Mouse (Mus musculus) neutrophil, adult 5-6 weeks (primary cell): Measurements from ENCODE around the gene Tmem219. TPM values are rescaled to one million over a fixed set of nuclear protein-coding genes. Genes with fewer than 3 reads are reported as not detected.
"Not testable (repeated sequence)": the region's sequence is repeated elsewhere in the genome, so short reads cannot be mapped to it uniquely, and the experiment has no call there.

Experiments
- ATAC-seq: fragments of 151-379, 151-347 bp; 2 replicates; pipeline ENCODE4 v1.8.0; 2017; ENCODE audit warnings: mild to moderate bottlenecking, moderate TSS enrichment; ENCODE audit not compliant: insufficient number of reproducible peaks, poor library complexity, low FRiP score, severe bottlenecking; ENCODE audit errors: extremely low read depth
- total RNA-seq: library from RNA; stranded (forward); fragments of 200-1000 nt; gene quantifications from 2 replicates; pipeline ENCODE4 v1.2.3, GENCODE M21; 2017

Gene Tmem219
- total RNA-seq, 1 experiment from 2014 or later: 32.6 TPM

DNA sequence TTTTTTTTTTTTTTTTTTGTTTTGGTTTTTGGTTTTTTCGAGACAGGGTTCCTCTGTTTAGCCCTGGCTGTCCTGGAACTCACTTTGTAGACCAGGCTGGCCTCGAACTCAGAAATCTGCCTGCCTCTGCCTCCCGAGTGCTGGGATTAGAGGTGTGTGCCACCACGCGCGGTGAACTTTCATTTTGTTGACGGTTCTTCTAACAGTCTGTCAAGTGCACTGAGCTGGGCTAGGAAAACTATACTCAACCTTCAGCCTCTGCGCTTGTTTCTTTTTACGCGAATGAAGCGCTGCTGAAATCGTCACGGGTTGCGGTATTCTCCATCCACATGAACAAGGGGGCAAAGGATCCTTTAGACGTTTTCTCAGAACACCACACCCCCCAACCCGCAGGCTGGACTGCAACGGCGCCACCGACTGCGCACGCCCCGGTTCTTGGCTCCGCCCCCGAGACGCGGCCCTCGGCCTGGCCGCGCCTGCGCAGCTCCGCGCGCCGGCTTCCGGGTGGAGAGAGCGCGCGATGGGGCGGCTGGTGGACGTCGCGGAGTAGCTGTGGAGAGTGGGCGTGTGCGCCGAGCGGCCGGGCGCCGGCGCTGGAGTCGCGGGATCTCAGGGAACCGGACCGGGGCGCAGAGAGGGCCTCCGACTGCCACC, 5.8 kb upstream of the Tmem219 start, which contains the start of gene Kctd13:
Gene Kctd13, plus strand, starts transcription at position 496 of the 654 bp plus-strand sequence.
- ATAC-seq: peak; percentile 80

DNA sequence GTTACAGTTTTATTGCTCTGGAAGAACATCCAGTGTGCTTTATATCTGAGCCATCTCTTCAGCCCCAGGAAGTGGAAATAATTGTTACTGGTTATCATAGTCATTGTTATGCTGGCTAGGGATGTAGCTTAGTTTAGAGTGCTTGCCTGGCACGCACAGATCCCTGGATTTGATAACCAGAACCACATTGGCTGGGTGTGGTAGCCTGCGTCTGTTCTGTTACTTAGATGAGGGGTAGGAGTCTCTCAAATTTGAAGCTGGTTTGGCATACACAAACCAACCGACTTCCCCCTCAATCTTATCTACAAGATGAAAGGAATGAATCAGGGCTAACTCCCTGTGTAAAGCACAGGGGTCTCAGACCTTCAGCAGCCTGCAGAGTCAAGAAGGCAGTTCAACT, 3.6 kb upstream of the Tmem219 start:
- no peak for ATAC-seq

DNA sequence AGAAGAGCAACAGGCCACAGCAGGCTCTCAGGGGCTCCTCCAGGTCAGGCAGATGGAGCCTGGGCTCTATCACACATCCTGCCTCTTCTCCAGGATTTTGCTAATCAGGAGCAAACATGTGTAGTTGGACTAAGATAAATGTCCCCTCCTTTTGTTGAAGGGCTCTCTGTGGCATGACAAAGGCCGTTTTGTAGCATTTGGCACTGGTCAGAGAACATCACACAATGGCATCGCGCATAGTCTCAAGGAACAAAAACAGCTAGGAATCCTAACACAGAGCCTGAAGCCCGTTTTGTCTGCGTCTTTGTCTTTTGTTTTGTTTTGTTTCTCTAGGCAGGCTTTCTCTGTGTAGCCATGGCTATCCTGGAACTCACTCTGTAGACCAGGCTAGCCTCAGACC, 1.3 kb upstream of the Tmem219 start:
- ATAC-seq: no peak

DNA sequence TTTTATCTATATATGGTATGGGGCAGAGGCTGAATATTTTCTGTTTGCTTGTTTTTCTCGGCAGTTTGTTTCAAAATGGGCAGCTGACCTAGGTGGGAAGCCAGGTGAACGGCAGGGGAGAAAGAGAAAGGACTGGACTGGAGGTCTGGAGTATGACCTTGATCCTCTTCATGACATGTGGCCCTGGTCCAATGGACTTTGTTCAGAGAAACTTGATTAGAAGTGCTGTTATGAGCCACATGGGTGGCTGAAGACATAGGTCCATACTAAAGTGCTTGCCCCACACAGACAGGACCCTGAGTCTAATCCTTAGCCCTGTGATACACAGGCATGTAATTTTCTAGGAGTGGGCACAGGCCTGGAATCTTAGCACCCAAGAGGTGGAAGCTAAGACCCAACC, 1.2 kb downstream of the Tmem219 start:
- ATAC-seq: no peak

DNA sequence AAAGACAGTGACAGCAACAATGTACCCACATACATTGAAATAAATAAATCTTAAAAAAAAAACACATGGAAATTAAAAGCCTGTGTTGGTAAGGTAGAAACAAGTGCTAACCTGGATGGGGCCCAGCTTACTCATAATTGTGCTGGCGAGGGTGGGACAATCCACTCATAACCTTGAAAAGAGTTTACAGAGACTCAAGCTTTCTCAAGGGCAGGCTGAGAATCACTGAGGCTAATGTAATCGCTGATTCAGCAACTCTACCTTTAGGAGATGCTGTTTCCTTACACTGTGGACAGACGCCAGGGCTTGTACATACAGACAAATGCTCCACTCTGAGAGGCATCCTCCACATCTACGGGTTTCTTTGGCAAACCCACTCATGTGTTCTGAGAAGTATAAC, 2.7 kb downstream of the Tmem219 start:
- no peak for ATAC-seq

DNA sequence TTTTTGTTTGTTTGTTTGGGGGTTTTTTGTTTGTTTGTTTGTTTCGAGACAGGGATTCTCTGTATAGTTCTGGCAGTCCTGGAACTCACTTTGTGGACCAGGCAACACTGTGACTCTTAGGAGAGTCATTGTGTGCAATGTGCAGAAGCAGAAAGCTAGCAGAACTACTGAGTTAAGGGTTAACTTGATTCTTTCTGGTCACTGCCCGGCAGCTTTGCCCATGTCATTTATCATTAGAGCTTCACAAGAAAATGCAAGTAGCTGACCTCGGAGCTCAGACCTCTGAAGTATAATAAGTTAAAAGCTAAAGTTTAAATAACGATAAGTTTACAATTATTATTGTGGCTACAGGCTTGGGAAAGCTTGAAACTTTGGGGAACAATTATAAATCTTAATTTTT, 4.4 kb downstream of the Tmem219 start:
- ATAC-seq: not testable (repeated sequence)

DNA sequence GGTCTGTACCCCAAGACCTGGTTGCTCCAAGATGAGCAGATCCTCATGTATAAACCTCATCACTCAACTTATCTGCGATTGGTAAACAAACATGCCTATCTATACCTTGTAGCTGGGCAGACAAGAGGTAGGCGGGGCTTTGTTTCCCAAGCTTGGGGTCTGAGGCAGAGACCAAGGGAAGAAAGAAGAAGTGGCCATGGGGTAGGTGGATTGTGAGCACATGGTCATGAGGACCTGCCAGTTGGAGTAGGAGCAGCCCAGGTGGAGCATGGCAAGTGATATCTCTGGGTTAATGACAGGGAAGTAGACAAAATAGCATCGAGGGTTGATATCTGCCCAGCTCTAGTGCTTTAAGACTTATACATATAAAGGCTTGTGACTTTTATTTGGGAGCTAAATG, 7.9 kb downstream of the Tmem219 start:
- ATAC-seq: no peak

DNA sequence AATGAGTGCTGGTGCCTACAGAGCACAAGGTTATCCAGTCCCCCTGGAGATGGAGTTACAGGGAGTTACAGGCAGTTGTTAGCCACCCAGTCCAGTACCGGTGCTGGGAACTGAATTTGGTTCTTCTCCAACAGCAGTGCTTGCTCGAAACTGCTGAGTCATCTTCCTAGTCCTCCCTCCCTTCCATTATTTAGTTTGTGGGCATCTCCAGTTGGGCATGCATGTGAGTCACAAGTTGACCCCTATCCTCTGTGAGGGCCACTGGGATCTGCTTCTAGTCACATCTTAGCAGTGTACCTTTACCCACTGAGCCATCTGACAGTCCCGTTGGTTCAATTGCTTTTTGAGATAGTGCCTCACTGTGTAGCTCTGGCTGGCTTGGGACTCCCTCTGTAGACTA, 17.1 kb downstream of the Tmem219 start:
- ATAC-seq: no peak

DNA sequence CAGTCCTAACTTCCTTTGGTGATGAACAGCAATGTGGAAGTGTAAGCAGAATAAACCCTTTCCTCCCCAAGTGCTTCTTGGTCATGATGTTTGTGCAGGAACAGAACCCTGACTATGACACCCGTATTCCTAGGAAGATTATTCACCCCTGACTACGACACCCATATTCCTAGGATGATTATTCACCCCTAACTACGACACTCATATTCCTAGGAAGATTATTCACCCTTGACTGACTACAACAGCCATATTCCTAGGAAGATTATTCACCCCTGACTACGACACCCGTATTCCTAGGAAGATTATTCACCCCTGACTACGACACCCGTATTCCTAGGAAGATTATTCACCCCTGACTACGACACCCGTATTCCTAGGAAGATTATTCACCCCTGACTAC, 22.9 kb downstream of the Tmem219 start:
- not testable (repeated sequence) for ATAC-seq

DNA sequence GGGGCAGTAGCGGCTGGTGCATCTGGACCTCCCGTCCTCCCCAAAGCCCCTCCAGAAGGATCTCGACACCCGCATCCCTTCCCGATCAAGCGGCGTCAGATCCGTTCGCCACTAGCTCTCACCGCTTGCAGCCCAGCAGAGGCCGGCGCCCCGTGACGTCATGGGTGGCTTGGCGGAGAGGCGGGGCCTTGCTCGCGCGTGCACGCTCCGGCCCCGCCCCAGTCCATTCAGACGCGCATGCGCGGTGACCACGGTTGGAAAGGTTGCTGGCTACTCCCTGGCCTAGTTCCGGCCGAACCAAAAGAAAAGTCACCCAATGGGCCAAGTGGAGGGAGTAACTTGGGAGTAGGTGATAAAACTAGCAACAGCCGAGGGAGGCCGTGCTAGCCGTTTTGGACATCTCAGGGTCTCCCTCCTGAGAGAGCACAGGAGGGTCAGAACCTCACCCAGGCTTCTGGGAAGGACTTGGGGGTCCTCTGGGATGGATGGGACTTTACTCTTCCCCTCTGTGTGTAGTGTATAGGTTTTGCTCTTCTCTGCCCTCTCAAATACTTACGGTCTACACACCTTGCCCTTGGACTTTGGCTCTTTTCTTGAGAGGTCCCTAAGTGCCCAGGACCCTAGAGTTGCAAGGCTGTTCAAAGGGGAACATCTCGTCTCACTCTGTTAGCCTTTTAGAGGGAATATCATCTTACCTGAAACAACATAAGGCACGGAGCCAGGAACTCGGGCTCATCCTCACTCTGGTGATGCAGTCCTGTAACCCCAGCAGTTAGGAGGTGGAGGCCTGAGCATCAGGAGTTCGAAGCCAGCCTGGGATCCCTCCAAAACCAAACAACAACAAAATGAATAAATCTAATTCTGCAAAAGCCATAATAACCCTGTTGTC, 24.4 kb downstream of the Tmem219 start:
- ATAC-seq: peak; percentile 88

DNA sequence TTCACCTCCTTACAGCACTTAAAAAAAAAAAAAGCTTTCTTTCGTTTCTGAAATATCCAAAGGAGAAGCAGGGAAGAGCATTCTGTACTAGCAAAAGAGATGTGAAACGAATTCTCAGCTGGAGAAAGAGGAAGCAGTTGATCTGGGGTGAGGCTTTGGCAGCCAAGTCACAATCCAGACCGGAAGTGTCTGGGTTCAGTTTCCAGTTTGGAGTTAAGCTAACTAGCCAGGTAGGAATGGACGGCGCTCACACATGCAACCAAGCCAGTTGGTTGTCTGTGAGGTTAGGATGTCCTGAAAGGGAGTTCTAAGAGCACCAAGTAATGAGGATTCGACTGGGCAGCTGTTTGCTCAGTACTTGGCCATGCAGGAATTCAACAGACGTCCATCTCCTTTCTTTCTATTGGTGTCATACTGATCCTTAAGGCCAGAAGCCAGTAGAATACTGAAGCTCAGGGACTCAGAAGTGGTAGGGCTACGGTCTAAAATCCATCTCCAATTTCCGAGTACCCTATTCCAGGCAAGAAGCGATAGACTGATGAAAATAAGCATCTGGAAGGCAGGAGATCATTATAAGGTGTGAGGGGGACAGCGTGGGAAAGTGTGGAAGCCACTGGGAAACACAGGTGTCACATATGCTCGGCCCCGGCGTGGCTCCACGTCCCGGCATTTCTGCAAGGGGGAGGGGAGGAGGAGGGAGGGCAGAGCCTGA, 25.2 kb downstream of the Tmem219 start:
- ATAC-seq: peak; percentile 47; the same call in 1 of the 2 replicates

DNA sequence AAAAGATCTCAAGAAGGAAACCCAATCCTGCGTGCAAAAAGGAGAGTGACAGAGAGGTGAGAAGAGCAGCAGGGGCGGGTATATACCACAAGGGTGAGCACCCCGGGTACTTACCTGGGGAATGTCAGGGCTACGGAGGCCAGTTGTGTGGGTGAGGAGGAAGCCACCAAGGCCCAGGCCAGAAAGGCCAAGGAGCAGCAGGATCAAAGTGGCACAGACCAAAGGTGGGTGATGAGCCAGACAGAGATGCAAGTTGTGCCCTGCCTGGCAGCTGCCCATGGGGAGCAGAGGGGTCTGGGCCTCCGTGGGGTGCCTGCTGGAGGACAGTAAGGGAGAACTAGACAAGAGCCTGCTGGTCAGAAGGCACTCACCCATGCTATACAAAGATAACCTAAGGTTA, 25.8 kb downstream of the Tmem219 start:
- ATAC-seq: no peak

DNA sequence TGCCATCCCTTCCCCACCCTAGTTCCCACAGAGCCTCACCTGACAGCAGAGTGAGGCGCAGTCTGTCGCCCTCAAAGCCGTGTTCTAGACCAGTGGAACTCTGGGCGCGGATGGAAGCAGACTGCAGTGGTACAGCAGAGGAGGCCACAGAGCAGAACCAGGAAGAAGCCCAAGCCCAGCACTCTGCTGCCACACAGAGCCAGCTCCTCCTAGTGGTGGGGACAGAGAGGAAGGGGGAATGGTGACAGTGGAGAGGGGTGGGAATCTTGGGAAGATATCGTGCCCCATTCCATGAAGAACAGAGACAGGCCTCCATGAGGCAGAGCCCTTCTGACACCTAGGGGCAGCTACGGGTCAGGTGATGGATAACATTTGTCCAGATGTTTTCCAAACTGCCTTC, 33.9 kb downstream of the Tmem219 start:
- no peak for ATAC-seq

DNA sequence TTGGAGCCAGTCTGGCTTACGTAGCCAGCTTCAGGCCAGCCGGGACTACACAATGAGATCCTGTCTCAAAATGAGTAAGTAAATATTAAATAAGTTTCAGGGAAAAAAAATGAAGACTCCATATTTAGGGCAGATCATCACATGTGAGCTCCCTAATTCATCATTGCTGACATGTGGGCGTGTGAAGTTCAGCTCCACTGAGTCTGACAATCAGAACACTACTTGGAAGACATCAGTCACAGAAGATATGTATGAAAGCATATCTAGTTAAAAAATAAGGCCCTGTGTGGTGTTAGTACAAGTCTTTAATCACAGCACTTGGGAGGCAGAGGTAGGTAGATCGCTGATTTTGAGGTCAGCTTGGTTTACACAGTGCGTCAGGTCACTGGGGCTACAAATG, 35.4 kb downstream of the Tmem219 start:
- no peak for ATAC-seq

DNA sequence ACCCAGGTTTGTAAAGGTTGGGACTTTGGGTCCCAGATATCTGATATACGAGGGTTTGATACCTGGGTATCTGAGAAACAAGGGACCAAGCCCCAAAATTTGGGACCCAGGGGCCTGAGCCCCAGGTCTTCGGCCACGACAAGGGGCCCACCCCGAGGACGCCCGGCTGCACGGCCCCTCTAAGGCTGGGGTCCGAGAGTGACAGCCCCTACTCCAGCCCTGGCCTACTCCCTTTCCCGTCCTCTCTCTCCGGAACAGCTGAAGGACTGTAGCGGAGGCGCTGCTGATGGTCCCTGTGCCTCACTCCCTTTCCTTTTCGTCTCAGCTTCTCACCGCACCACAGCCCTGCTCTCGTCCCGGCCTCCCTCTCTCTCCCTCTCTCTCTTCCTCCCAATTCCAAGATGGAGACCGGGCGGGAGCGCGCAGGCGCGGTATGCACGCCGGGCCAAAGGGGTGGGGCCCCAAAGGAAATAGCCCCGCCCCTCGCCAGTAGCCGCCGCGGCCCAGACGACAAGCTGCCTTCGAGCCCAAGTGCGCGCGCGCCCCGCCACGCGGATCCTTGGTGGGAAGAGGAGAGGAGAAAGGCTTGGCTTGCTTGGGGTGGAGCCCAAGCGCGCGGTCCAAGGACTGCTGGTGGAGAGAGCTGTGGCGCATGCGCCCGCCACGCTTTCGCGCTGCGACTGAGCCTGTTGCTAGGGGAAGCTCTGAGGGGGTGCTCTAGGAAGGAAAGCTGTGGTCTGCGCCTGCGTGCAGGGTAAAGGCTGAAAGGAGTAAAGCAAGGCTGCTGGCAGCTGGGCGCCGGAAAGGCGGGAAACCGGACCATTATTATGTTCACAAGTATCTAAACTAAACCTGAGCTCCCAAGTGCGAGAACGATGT, 38.2 kb downstream of the Tmem219 start, which contains the start of gene Taok2:
Gene Taok2, minus strand, starts transcription at position 418 of the 879 bp plus-strand sequence.
- peak; percentile 82 for ATAC-seq

DNA sequence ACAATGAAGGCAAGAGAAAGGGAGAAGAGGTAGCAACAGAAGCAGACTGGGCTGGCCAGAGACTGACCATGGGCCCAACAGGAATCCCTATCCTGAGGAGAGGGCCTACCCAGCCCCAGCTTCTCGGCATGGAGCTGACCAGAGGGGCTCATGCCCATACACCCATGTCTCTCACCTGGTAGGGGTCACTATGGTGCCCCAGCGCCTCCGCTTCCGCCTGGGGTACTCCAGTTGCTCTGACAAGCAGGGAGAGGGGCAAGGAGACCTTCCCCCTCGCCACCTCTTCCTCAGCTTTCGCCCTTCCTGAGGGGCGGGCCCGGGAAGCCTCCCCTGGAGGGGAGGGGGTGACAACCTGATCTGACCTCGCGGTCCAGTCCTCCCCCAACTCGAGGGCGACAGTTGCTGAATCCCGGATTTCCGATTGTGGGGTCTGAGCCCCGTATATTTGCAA, 39.0 kb downstream of the Tmem219 start:
- ATAC-seq: no peak

DNA sequence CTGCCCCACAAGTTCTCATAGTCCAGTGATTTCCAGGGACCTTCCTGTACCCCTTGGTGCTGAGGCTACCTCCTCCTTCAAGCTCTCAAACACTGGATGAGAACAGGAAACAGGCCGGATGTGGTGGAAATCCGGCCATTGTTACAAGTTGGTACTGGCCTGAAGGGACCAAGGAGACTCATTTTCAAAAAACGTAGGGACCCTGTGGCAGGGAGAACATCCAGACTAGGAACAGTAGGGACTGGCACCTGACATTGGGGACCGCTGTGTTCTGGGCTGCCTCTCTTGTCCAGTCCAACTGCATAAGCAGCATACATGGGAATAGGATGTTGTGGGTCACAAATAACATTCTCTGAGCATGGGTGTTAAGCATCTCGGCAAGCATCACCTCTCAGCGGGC, 41.7 kb downstream of the Tmem219 start:
- no peak for ATAC-seq

DNA sequence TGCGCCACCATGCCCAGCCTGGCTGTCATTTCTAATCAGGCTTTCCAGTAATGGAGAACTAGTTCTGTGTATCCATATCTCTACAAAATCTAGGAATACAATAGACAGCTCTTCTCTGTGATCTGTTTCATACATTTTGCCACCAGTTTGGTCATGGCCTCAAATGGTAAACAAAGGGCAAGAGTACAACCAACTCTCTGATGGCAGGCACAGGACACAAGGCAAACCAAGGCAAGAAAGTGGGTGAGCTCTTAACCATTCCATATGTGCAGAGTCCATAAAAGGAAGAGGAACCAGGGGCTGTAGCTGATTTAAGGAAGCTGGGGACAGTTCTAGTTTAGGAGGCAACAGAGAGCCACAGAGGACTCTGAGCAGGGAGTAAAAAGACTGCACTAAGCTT, 45.5 kb downstream of the Tmem219 start:
- ATAC-seq: no peak

DNA sequence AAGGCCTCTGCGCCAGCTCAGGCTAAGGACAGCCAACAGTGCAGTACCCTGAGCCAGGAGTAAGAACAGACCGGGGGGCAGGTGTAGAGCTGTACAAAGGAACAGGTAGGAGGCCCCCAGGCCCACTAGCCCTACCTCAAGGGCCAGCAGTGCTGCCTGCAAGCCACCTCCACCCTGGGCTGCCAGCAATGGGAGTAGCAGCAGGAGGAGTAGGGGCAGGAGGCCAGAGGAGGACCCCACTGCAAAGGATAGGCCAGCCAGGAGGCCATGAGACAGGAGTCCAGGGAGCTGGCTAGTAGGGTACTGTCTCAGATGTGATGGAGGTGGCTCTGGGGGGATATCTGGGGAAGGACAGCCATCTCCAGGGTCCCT, 52.2 kb downstream of the Tmem219 start:
- ATAC-seq: no peak
